Mouse (Mus musculus) layer of hippocampus, adult 2 months (tissue): Measurements from ENCODE around the gene Htr3b. TPM values are rescaled to one million over a fixed set of nuclear protein-coding genes. Genes with fewer than 3 reads are reported as not detected.

Source experiments
- DNase-seq, 2 experiments: peaks; one replicate each; pipeline ENCODE4 v3.0.0; 2022; ENCODE audit warnings: low spot score in 2 of 2
- H3K27ac ChIP-seq: fragments of 200-600 bp; 2 replicates; pipeline ENCODE4 v1.8.1; 2022
- H3K4me3 ChIP-seq: fragments of 200-600 bp; 2 replicates; pipeline ENCODE4 v1.8.1; 2022; ENCODE audit warnings: mild to moderate bottlenecking
- CTCF ChIP-seq: fragments of 200-600 bp; conservative IDR thresholded peaks from 2 replicates; pipeline ENCODE4 v1.8.1; 2022; ENCODE audit warnings: antibody characterized with exemption, mild to moderate bottlenecking, moderate library complexity
- total RNA-seq, 2 experiments: library from RNA; stranded (reverse); gene quantifications; 2 replicates each; pipeline ENCODE4 v1.2.3; 2021

The Htr3b gene
- total RNA-seq, 2 experiments from 2014 or later: not detected

GRCm38 (mm10) chr9:48903766-48904165 is 61.0 kb downstream of the Htr3b start:
- H3K27ac ChIP-seq: no peak overlapping the region
- TF ChIP-seq CTCF: no peak

DNA sequence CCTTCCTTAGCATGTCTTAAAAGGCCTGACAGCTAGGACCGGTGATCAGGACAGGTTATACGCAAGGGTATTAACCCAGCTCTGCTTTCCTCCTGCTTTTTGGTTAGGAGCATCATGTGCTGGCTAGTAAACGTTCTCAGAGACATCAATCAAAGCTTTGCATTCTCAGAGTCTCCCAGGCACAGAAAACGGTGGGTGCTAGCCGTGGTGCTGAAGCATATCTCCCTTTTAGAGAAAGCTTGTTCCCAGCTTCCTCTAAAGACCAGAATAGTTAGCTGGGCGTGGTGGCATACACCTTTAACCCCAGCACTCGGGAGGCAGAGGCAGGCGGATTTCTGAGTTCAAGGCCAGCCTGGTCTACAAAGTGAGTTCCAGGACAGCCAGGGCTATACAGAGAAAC is 66.2 kb downstream of the Htr3b start:
- H3K27ac ChIP-seq: no peak overlapping the region
- no peak overlapping the region for H3K4me3 ChIP-seq
- TF ChIP-seq CTCF: no peak
- no peak for DNase-seq

More at GRCm38 (mm10) chr9:48903766-48904165, 61.0 kb downstream of the Htr3b start:
- H3K4me3 ChIP-seq: no peak overlapping the region
- DNase-seq: no peak

GRCm38 (mm10) chr9:48895819-48896536 is 68.8 kb downstream of the Htr3b start:
- TF ChIP-seq CTCF: no peak
- no peak overlapping the region for H3K4me3 ChIP-seq
- DNase-seq: peak in 1 of 2 experiments; percentile 7
- H3K27ac ChIP-seq: no peak overlapping the region

DNA sequence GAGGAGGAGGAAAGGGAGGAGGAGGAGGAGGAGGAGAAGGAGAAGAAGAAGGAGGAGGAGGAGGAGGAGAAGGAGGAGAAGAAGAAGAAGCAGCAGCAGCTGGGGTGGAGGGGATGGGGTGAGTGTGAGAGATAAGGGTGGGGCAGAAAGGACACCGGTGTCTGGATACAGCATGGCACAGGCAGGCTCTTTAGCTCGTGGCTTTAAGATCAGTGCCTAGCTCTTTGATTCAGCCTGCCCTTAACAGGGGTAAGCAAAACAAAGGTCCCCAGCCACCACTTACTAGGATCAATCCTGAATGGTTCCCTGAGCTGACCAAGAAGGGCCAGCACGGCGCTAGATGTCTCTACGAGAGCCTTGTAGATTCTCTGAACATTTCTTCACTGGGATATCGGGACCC is 70.0 kb downstream of the Htr3b start:
- Histone ChIP-seq H3K4me3 (no peak overlapping the region), H3K27ac (no peak overlapping the region)
- TF ChIP-seq CTCF: no peak
- DNase-seq: no peak

DNA sequence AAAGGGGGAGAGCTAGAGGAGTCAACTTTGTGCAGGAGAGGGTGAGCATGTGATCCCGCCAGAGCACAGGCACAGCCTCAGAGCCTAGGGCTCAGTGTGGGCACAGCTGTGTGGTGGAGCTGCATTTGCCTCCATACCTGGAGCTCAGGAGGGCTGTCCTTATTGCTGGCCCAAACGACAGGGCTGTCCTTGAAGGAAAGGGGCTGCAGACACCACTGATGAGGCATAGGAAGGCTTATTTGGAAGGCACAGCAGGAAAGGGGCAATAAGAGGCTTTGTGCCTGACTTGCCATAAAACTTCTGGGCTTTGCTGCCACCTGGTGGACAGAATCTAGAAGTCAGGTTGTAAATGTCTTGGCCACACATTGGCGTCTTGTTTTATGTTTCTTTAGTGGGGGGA is 70.8 kb downstream of the Htr3b start:
- DNase-seq: peak; percentile 74 to 88
- TF ChIP-seq CTCF: peak; percentile 86
- Histone ChIP-seq H3K27ac (no peak overlapping the region), H3K4me3 (no peak overlapping the region)

DNA sequence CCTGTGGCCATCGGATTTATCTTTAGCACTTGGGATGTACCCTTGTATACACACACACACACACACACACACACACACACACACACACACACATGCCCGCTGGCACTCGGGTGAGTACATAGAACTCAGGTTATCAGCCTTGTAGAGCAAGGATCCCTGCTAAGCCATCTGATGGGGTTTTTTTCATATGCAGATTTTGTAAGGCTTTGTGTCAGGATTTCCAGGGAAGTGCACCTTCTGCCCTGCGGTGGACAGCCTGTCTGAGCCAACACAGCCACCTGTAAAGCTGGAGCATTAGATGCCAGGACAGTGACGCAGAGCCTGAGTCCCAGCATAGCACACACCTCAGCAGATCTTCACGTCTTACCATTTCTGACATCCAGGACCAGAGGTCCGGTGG is 75.7 kb downstream of the Htr3b start:
- no peak overlapping the region for H3K27ac ChIP-seq
- H3K4me3 ChIP-seq: no peak overlapping the region
- no peak for DNase-seq
- TF ChIP-seq CTCF: no peak

Other genes with a start within 250 kb of the Htr3b start
- 100 to 1,000 TPM; 143 to 149 TPM for gene Zbtb16, start 128.8 kb downstream of the Htr3b start, total RNA-seq
- gene Htr3a, start 53.9 kb downstream of the Htr3b start, total RNA-seq: 10 to 100 TPM; 12.8 to 14.0 TPM
- gene Usp28, start 20.4 kb upstream of the Htr3b start, total RNA-seq: 10 to 100 TPM; 33.7 to 34.5 TPM
- gene Zw10, start 90.6 kb upstream of the Htr3b start, total RNA-seq: 10 to 100 TPM; 17.3 to 17.9 TPM
- 1 to 10 TPM in 1 of 2 experiments, under 1 TPM in 1; 0.66 to 1.2 TPM for gene Tmprss5, start 116.3 kb upstream of the Htr3b start, total RNA-seq